Mouse (Mus musculus) gastrocnemius, postnatal 25 days (tissue): Measurements from ENCODE around the gene 1700029P11Rik. TPM values are rescaled to one million over a fixed set of nuclear protein-coding genes. Genes with fewer than 3 reads are reported as not detected.

Experiments used
- DNase-seq: peaks from one replicate; pipeline ENCODE4 v3.0.0; 2022
- long read RNA-seq, 2 experiments: library from polyadenylated mRNA; stranded (forward); transcript quantifications; one replicate each; pipeline ENCODE4 v2.0.0; 2021
- total RNA-seq, 2 experiments: library from RNA; stranded (reverse); gene quantifications; 1 replicate in 1 of 2; 2 replicates in 1 of 2; pipeline ENCODE4 v1.2.3; 2021

The 1700029P11Rik gene
- not detected for total RNA-seq
- long read RNA-seq, experiment 1 = 0 reads
- long read RNA-seq, experiment 2 = 0 reads

DNA sequence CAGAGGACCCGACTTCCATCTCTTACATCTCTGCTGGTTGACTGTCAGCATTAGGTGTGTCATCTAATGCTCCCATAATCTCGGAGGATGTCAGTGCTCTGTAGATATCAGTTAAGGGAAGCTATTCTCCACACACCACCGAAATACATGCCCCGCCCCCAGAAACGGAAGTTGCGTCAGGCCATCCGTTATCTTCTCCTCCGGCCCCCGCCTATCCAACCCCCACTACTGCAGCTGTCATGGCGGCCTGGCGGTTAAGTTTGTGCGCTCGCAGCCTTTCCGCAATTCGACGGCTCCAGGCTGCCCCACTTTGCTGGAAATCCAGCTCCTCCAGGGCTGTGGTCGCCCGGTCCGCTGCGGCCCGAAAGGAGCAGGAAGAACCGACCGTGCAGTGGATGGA lies at the start of gene 1700029P11Rik:
TSS of gene 1700029P11Rik (plus strand) at position 220 of the 400 bp plus-strand sequence.
- DNase-seq = no peak

DNA sequence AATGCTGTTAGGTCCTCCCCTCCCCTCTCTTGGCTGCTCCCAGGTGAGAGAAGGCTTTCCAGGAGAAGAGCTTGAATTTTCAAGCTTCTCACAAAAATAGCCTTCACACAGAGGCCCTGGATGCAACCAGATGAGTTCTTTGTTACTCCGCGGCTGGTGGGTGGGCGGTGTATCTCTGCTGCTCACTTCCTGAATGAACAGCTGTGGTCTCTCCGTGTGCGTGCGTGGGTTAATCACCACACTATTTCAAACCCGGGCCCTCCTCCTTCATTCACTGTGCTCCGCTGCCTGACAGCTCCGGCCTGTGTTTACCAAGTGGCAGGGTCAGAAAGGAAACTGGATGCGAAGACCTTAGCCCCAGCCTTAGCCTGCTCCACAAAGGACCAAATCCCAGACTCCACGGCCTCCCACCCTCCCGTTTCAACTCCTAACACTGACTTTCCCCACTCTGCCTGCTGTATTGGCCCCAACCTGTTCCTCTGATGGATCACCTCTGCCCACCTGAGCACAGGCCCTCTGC lies 47.3 kb upstream of the 1700029P11Rik start:
- DNase-seq = no peak

- DNase-seq = no peak
Measured at GRCm38 (mm10) chr15:81933986-81934385, 46.4 kb upstream of the 1700029P11Rik start.

DNA sequence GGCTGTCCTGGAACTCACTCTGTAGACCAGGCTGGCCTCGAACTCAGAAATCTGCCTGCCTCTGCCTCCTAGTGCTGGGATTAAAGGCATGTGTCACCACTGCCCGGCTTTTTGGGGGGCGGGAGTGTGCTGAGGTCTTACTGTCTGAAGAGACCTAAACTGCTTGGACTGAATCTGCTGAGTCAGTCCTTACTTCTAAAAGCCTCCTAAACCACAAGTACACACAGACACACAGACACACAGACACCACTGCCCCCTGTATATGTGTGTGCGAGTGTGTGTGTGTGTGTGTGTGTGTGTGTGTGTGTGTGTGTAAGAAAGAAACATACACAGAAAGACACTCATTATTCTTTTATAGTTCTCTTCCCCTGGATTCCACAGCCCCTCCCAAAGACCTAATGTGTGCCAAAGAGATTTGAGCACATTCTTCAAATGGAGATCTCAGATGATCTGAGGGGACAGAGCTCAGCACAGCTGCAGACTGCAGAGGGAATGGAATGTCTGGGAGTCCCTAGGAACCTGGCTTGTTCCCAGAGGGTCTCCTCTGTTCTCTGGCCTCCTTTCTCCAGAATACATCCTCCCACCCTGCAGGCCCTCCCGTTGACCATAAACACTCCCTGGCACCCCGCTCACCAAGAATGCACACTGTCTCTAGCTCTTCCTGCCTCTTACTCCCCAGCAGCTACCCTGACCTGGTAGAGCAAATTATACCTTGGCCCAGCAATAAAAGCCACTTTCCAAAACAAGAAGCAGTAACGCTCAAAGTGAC lies 44.3 kb upstream of the 1700029P11Rik start:
- no peak for DNase-seq

DNA sequence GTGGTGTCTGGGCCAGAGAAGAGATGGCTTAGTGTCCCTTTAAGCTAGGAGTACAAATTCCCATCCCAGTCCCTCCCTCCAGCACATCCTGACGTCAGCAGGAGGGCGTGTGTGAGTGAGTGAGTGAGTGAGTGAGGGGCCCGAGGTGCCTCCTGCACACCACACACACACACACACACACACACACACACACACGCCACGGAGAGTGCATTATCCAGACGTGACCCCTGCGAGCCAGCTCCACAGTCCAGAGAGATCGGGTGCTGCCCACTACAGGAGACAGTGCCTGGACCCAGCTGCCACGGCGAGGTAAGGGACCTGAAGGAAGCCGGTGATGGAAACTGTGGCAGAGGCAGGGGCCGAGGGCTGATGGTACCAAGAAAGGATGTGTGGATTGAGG lies 43.7 kb upstream of the 1700029P11Rik start, which contains the start of gene Csdc2:
TSS of gene Csdc2 (plus strand) at position 81 of the 400 bp plus-strand sequence.
- DNase-seq = peak; percentile 50

DNA sequence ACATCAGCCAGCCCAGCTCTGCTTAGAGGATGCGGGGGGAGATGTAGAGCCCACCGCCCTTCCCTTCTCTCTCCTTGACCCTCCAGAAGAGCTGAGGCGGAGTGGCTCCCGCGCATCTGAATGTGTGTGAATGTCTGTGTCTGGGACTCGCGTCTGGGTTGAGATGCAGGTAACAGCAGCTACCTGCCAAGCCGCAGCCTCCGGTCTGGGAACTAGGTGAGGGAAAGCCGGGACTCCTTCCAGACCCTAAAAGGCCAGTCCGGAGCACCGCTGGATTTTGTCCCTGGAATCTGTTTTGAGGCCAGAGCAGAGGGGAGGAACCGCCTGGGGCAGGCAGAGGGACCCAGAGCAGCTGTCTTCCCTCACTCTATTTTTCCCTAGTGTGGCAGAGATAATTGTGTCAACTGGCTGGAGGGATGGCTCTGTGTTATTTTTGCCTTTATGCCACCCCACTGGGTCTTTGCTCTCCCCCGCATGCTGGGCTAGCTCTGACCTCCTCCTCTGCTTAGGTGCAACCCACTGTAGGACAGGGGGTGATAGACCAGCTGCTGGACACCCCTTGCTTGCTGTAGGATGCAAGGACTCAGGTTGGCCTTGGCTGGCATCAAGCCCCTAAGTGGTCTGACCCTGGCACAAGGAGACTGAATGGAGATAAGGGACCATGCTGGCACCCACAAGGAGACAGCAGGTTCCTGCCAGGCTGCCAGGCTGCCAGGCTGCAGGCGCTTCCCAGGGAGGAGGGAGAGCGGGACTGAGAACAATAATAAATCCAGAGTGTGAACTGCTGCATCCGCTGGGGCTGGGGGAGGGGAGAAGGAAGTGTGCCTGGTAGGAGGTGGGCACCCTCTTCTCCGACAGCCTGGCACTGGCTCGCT lies 43.0 kb upstream of the 1700029P11Rik start:
- DNase-seq = no peak

GRCm38 (mm10) chr15:81938246-81938645 lies 42.1 kb upstream of the 1700029P11Rik start:
- no peak for DNase-seq

GRCm38 (mm10) chr15:81939157-81939715 lies 41.1 kb upstream of the 1700029P11Rik start:
- no peak for DNase-seq

GRCm38 (mm10) chr15:81939774-81940173 lies 40.6 kb upstream of the 1700029P11Rik start:
- no peak for DNase-seq

GRCm38 (mm10) chr15:81940219-81940618 lies 40.1 kb upstream of the 1700029P11Rik start:
- no peak for DNase-seq

DNA sequence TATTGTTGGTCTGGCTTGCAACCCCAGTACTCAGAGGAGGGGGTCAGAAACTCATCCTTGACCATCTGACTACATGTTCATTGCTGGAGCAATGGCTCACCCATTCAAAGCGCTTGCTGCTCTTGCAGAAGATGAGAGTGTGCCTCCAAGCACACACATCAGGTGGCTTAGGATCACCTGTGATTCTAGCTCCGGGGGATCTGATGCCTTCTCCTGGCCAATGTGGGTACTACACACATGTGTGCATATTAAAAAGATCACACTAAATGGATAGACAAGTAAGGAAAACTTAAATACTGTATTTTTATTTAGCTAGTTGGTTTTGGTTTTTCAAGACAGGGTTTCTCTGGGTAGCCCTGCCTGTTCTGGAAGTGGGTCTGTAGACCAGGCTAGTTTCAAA lies 39.3 kb upstream of the 1700029P11Rik start:
- DNase-seq = no peak

DNA sequence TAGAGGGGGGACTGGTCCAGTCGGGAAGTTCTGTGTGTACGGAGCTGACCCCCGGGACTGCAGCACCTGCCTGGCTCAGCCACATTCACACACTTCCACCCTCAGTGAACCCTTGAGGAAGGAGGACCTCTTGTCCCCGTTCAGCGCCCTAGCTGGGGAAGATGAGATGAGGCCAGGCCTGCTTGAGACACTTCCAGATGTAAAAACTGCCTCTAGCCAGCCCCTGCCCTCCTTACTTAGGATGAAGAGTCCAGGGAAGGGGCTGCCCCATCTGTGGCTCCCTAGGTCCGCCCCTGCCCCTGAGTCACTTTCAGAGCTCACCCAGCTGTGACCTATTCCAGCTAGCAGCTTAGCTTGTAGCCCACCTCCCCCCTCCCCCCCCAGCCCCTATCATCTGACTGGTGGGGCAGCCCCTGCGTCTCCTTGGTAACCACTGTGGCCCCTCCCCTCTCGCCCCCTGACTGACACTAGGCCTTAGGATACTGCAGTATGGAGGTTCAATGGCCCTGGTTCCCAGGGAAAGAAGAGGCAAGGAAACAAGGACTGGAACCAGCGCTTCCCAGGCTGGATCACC lies 37.1 kb upstream of the 1700029P11Rik start:
- DNase-seq = no peak

DNA sequence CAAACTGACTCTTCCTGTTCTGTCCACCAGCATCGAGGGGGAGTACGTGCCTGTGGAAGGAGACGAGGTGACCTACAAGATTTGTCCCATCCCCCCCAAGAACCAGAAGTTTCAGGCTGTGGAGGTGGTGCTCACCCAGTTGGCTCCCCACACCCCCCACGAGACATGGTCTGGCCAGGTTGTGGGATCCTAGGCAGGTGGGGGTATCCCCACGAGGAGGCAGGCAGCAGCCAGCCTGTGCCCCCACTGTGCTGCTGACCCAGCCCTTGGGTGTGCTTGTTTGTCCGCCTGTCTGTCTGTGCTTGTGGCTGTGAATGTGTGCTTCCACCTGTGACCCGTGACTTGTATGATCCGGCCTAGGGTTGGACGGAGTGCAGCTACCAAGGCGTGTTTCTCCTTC lies 31.3 kb upstream of the 1700029P11Rik start:
- DNase-seq = no peak

- DNase-seq = no peak
Measured at GRCm38 (mm10) chr15:81949476-81950131, 30.7 kb upstream of the 1700029P11Rik start.

DNA sequence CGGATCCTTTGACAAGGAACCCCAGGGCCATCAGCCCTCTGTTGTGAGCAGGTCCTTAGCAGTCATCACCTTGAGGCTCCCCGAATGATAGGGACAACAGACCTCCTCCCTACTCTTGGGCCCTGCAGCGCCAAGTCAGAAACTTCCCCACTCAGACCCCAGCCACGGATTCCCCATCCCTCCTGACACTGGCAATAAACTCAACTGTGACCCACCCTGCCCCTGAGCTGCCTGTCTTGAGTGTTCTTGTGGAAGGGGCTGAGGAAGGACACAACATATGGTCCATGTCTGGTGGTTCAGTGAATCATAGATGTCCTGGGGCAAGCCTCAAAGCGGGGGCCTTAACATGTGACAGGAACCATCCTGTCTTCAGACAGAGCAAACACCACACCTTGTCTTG lies 29.6 kb upstream of the 1700029P11Rik start:
- DNase-seq = no peak

- DNase-seq = no peak
Measured at GRCm38 (mm10) chr15:81951159-81951558, 29.2 kb upstream of the 1700029P11Rik start.

DNA sequence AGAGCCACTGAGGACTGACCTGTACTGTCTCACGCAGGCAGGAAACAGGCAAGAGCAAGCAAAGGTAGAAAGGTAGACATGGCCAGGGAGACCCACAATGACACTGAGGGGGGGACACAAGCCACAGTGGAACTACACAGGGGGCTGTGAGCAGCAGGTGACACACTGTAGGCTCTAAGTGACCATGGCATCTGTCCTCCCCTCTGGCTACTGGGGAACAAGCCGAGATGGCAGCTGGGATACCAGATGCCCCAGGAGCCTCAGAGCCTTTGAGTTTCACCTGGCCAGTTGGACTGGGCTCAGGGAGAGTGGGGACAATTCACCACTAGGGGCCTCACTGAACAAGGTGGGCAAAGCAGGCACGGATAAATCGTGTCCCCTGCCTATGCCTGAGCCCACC lies 28.0 kb upstream of the 1700029P11Rik start:
- no peak for DNase-seq

DNA sequence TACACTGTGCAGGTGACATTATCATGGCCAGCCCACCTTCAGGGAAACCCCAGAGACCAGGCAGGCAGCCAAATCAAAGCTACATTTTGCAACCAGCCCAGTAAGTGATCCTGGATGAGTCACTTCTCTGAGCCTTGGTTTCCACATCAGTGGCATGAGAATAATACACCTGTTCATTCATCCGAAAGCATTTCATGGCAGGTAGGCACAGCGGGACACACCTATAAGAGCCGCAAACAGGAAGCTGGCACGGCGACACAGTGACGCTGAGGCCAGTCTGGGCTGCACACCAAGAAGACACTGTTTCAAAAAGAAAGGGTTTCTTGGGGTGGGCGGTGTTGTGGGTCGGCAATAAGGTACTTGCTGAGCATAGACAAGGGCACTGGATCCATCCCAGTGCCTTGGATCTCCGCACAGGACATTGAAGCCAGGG lies 26.2 kb upstream of the 1700029P11Rik start:
- DNase-seq = no peak

GRCm38 (mm10) chr15:81954716-81955115 lies 25.6 kb upstream of the 1700029P11Rik start:
- no peak for DNase-seq

DNA sequence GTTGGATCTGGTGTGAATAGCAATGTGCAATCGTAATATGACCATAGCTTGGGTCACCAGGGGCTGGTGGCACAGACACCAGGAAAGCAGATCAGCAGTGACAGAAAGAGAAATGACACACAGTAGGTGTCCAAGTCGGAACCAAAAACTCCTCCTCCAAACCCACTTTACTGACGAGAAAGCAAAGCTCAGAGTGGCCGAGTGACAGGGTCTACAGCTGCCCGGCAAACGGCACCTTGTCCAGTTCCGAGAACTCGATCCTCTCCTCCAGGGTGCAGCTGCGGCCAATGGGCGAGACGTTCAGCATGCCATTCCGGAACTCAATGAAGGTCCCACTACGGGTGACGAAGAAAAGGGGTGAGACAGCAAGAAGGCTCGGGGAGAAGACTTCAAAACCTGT lies 24.9 kb upstream of the 1700029P11Rik start:
- DNase-seq = no peak

DNA sequence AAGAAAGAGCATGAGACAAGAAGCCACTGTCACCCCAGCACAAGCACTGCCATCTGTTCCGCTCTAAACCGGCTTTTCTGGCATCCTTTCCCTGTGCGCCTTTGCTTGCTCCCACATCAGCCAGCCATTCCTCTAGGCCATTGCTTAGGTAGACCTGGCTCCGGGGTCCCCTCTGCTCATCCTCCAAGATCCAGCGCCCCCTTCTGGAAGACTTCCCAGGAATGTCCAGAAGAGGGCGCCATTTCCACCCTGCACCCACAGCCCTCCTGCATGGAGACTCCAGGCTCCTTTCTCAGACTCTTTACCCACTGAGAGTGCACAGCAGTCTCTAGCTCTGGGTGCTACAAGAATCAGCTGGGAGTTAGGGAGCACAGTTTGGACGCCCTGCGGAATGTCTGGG lies 23.9 kb upstream of the 1700029P11Rik start:
- DNase-seq = no peak

- DNase-seq = no peak
Measured at GRCm38 (mm10) chr15:81957598-81957997, 22.7 kb upstream of the 1700029P11Rik start.
